ENCODE assay signal across 20 mouse cellular contexts in genomic region chr3:154093745-154094322, GRCm38 (mm10).
DNase-seq lines count a peak whose midpoint lies in the region; ATAC-seq lines count a peak whose summit lies in the region.
"Had no signal": no experiment of that assay in that cellular context is flagged by ENCODE, and none has a peak within 500 bp of the region (broad histone marks: within the 10 kb centered on the region; RNA-seq: fewer than 3 reads in every experiment).

No protein-coding gene starts in this region.

- H3K27me3 ChIP-seq in heart, embryonic 10.5 days (ENCODE audit: insufficient read depth, poor library complexity, severe bottlenecking), result no peaks in the 10 kb centered on the region
- no peaks in the 10 kb centered on the region for H3K27me3 ChIP-seq in heart, embryonic 11.5 days (ENCODE audit: control insufficient read depth, insufficient read depth, low read length)
- no peaks in the 10 kb centered on the region for H3K27me3 ChIP-seq in limb, embryonic 13.5 days
- H3K27me3 ChIP-seq in limb, embryonic 10.5 days (ENCODE audit: low read depth, poor library complexity, severe bottlenecking), result no peaks in the 10 kb centered on the region
- H3K27me3 ChIP-seq: Patski had no signal

- H3K27ac ChIP-seq in heart, embryonic 10.5 days, result 0 out of 2 replicates have a peak overlapping the region, but pooled peaks have one; percentile 16
- no peak overlapping the region for H3K27ac ChIP-seq in heart, embryonic 11.5 days (ENCODE audit: low read depth, low read length)
- no peak overlapping the region for H3K27ac ChIP-seq in limb, embryonic 13.5 days
- H3K27ac ChIP-seq in limb, embryonic 10.5 days, result no peak overlapping the region
- H3K27ac ChIP-seq: gastrocnemius, adult 2 months; macrophage had no signal

- DNase-seq in heart, embryonic 10.5 days (ENCODE audit: low spot score), result no peak
- DNase-seq in limb, embryonic 10.5 days (ENCODE audit: low spot score), result no peak
- no peak for DNase-seq in cerebellum, adult 9-10 months
- DNase-seq: adrenal gland, postnatal 25 days; B cell, adult 2 months; cerebellum, adult 18-20 months; gastrocnemius, adult 2 months; heart, postnatal 36 days; kidney, postnatal 25 days; lung, embryonic 14.5 days; right cerebral cortex, adult 18-20 months had no signal

- peaks cover 4% of the 10 kb centered on the region; the same call in 1 of the 2 replicates for H3K9me3 ChIP-seq in heart, embryonic 10.5 days
- no peaks in the 10 kb centered on the region for H3K9me3 ChIP-seq in heart, embryonic 11.5 days (replicated peaks; ENCODE audit: control insufficient read depth, low read length)
- H3K9me3 ChIP-seq in limb, embryonic 13.5 days, result no peaks in the 10 kb centered on the region
- H3K9me3 ChIP-seq in limb, embryonic 10.5 days (replicated peaks), result no peaks in the 10 kb centered on the region; the same call in 1 of the 2 replicates

- ATAC-seq in heart, embryonic 11.5 days (replicated peaks; ENCODE audit: insufficient number of reproducible peaks, low FRiP score, low TSS enrichment), result no peak
- 0 out of 2 replicates have a peak, but pooled peaks have one; percentile 12 for ATAC-seq in limb, embryonic 13.5 days (ENCODE audit: low FRiP score, low read depth)
- ATAC-seq in common myeloid progenitor, adult 5-6 weeks (replicated peaks; ENCODE audit: low read depth, poor library complexity, severe bottlenecking), result peak; percentile 63
- 0 out of 2 replicates have a peak, but pooled peaks have one; percentile 20 for ATAC-seq in megakaryocyte, adult 5-6 weeks (ENCODE audit: poor library complexity, severe bottlenecking)
- ATAC-seq: activated CD4-positive, CD25-positive, alpha-beta regulatory T cell, adult 4 months; forebrain, embryonic 16.5 days; inflammation-experienced regulatory T-cells, adult 6 months; Patski had no signal

- no peak overlapping the region for H3K4me2 ChIP-seq in heart, embryonic 11.5 days
- no peak overlapping the region for H3K4me2 ChIP-seq in limb, embryonic 13.5 days (replicated peaks)

- peaks cover 20% of the 10 kb centered on the region for H3K4me1 ChIP-seq in heart, embryonic 10.5 days
- H3K4me1 ChIP-seq in heart, embryonic 11.5 days (ENCODE audit: control insufficient read depth, insufficient read depth, low read length), result peaks cover 3% of the 10 kb centered on the region; the same call in 1 of the 2 replicates
- H3K4me1 ChIP-seq in limb, embryonic 13.5 days, result peaks cover 33% of the 10 kb centered on the region
- H3K4me1 ChIP-seq in limb, embryonic 10.5 days, result peaks cover 20% of the 10 kb centered on the region

- H3K9ac ChIP-seq in heart, embryonic 11.5 days (ENCODE audit: low read depth, low read length), result no peak overlapping the region
- H3K9ac ChIP-seq in limb, embryonic 13.5 days, result no peak overlapping the region
- H3K9ac ChIP-seq: lung, embryonic 14.5 days had no signal

- no peaks in the 10 kb centered on the region for H3K36me3 ChIP-seq in heart, embryonic 10.5 days
- H3K36me3 ChIP-seq in heart, embryonic 11.5 days (ENCODE audit: control insufficient read depth, insufficient read depth, low read length), result no peaks in the 10 kb centered on the region
- no peaks in the 10 kb centered on the region for H3K36me3 ChIP-seq in limb, embryonic 13.5 days
- no peaks in the 10 kb centered on the region for H3K36me3 ChIP-seq in limb, embryonic 10.5 days

- H3K4me3 ChIP-seq in heart, embryonic 10.5 days, result no peak overlapping the region
- H3K4me3 ChIP-seq in heart, embryonic 11.5 days (ENCODE audit: low read depth, low read length), result no peak overlapping the region
- no peak overlapping the region for H3K4me3 ChIP-seq in limb, embryonic 13.5 days
- H3K4me3 ChIP-seq in limb, embryonic 10.5 days, result no peak overlapping the region
- H3K4me3 ChIP-seq: gastrocnemius, adult 2 months had no signal

- 38% methylated on average over 8 of the region's 8 CpGs for WGBS in heart, embryonic 10.5 days
- WGBS in heart, embryonic 11.5 days (ENCODE audit: insufficient replicate concordance), result 34% methylated on average over 8 of the region's 8 CpGs
- WGBS in limb, embryonic 13.5 days, result 50% methylated on average over 8 of the region's 8 CpGs
- WGBS in limb, embryonic 10.5 days, result 37% methylated on average over 8 of the region's 8 CpGs
